Mouse (Mus musculus) gastrocnemius, adult 8-10 months (tissue): ENCODE measurements around the gene Casp2. TPM values are rescaled to one million over a fixed set of nuclear protein-coding genes. Genes with fewer than 3 reads are reported as not detected.

ENCODE experiments used
- DNase-seq, 2 experiments: peaks; one replicate each; pipeline ENCODE4 v3.0.0; 2022; ENCODE audit warnings: low spot score in 2 of 2
- total RNA-seq, 4 experiments: library from RNA; stranded (reverse); gene quantifications; 2 replicates each; pipeline ENCODE4 v1.2.4; 2022

Gene Casp2
- total RNA-seq, 4 experiments from 2014 or later: 3.3 to 5.8 (median 4.2) TPM

- no peak for DNase-seq
Observed at GRCm38 (mm10) chr6:42276151-42276550, 11.4 kb downstream of the Casp2 start.

DNA sequence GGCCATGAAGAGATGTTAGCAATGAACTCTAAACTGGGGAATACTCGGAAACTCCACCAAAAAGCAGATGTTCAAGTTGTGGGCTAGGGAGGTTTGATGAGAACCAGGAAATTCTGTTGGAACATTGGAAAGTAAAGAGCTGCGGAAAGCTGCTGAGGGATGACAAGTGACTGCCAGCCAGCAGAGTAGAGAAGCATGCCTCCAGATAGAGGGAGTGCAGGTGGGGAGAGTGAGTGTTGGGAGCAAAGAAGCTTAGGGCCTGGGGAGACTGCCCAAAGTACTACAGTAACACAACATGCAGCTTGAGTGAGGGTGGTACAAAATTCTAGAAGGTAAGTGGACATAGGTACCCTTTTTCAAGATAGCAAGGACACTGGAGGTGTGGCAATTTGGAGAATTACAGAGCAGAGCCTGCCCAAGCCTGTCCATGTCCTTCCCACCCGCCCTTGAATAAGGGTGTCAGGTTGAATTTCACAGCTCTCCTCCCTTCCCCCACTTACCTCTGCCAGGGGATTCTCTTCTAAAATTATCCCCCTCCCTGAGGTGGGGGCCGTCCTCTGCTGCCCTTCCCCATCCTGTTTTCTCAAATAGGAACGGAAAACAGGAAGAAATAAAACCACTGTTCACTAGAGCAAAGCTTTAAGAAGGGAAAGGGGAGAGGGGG, 18.2 kb downstream of the Casp2 start:
- DNase-seq: peak; percentile 28 to 38

- DNase-seq: peak; percentile 67 to 77
Observed at GRCm38 (mm10) chr6:42286448-42286847, 21.7 kb downstream of the Casp2 start, which contains the start of gene Clcn1. Gene Clcn1, plus strand, starts transcription at chr6:42286685.

- no peak for DNase-seq
Observed at GRCm38 (mm10) chr6:42287562-42287961, 22.8 kb downstream of the Casp2 start.

- no peak for DNase-seq
Observed at GRCm38 (mm10) chr6:42293327-42293726, 28.5 kb downstream of the Casp2 start.

GRCm38 (mm10) chr6:42295549-42296094, 30.8 kb downstream of the Casp2 start:
- no peak for DNase-seq

- DNase-seq: no peak
Observed at GRCm38 (mm10) chr6:42299362-42299761, 34.6 kb downstream of the Casp2 start.

- no peak for DNase-seq
Observed at GRCm38 (mm10) chr6:42309816-42310378, 45.1 kb downstream of the Casp2 start.

GRCm38 (mm10) chr6:42310427-42311053, 45.8 kb downstream of the Casp2 start:
- DNase-seq: no peak

DNA sequence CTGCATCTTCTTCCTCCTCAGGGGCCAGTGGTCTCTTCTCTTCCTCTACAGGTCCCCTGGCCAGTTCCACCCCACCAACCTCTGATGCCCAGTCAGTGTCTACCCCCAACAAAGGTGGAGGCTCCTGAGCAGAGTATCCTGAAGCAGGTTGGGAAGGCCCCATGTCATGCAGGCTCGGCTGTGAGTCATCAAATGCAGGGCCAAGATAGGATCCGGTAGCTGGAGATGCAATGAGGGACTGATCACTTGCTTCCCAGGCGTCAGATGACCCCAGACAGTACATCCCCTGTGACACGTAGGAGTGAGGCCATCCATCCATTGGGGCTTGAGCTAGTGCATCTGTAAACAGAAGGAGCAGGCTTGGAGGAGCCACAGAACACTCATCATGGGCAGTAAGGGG, 53.5 kb downstream of the Casp2 start:
- DNase-seq: no peak

- no peak for DNase-seq
Observed at GRCm38 (mm10) chr6:42323371-42324066, 58.7 kb downstream of the Casp2 start.

DNA sequence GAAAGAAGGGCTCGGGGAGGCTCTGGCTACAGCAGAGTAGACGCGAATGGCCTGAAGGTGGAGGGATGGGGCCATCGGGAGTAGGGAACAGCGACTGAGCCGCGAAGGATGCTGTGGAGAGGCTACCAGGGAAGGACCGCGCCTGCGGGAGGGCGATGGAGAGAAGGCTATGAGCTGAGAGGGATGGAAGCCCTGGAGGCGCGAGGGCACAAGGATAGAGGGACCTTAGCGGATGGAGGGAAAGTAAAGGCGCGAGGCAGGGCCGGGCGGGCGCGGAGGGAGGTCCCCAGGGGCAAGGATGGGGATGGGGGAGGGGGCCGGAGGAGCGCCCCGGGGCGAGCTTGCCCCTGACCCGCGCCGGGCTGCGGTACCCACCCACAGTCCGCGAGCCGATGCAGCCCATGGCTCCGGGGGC, 59.3 kb downstream of the Casp2 start:
- DNase-seq: no peak

DNA sequence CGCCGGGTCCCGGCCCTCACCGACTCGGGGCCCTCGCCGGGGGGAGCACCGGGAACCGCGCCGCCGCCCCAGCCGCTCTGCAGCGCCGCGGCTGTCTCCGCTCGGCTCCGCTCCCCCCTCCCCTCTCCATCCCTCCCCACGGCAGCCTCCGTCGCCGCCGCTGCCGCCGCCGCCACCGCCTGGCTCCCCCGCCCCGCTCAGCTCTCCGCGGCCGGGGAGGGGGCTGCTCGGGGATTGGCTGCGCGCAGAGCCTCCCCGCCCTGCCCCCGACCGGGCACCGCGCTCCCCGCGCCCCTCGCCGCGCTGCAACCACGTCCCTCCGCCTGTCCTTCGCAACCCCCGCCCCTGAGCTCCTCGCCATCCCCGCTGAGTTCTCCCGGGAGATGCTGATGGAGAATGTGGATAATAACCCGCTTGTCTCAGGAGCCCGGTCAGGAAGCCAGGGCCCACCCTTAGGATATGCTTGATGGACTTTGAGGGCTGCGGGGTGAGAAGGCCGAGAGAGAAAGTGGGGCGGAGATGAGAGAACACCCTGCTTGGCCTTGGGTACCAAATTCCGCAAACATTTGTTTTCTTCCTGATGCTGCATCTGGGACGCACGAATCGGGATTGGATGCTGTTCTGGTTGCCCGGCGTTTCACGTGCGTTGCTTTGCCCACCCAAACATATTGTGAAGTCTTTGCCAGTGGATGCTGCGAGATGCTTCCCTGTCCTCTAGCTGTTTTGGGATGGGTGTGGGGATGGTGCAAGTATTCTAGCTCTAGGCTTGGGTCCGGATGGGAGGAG, 59.9 kb downstream of the Casp2 start, which contains the start of gene Fam131b:
TSS of gene Fam131b (minus strand) at position 162 of the 786 bp plus-strand sequence.
- DNase-seq: no peak

DNA sequence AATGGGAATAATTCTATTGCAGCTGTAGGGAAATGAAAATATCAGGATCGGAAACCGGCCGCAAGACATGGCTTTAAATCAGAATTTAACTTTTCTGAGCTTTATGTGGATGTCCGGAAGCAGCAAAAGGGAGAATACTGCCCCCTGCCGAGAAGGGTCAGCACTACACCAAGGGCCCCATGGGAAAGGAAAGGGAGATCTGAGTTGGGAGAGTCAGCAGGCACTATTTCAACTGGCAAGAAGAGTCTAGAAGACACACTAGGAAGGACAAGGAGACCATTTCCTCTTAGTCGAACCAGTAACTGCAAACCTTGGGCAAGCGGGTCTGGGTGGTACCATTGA, 60.5 kb downstream of the Casp2 start:
- peak; percentile 72 to 84 for DNase-seq

GRCm38 (mm10) chr6:42326509-42326908, 61.7 kb downstream of the Casp2 start:
- DNase-seq: no peak

- no peak for DNase-seq
Observed at GRCm38 (mm10) chr6:42328757-42329156, 64.0 kb downstream of the Casp2 start.

GRCm38 (mm10) chr6:42330216-42330615, 65.4 kb downstream of the Casp2 start:
- no peak for DNase-seq

GRCm38 (mm10) chr6:42330946-42331345, 66.2 kb downstream of the Casp2 start:
- DNase-seq: no peak
